Mouse (Mus musculus) erythroid progenitor cell, adult 5-6 weeks (primary cell): ENCODE results near the gene Anapc2. TPM values are rescaled to one million over a fixed set of nuclear protein-coding genes. Genes with fewer than 3 reads are reported as not detected.

ENCODE experiments used
- ATAC-seq: replicated peaks from 2 replicates; pipeline ENCODE4 v1.8.0; 2016; ENCODE audit warnings: moderate number of reproducible peaks, mild to moderate bottlenecking, moderate TSS enrichment, inconsistent platforms; ENCODE audit not compliant: poor library complexity, low FRiP score, severe bottlenecking
- total RNA-seq, 2 experiments: library from RNA; stranded (forward) in 1 of 2; stranded (reverse) in 1 of 2; fragments of 150-400 nt in 1 of 2; fragments of 186-747, 209-891 nt in 1 of 2; gene quantifications; 2 replicates each; pipeline versions ENCODE4 v1.2.3 to v1.2.4; 2015 to 2017; ENCODE audit warnings: low replicate concordance in 2 of 2

Gene Anapc2
- total RNA-seq, 2 experiments from 2014 or later = 29.7 to 55.8 TPM

DNA sequence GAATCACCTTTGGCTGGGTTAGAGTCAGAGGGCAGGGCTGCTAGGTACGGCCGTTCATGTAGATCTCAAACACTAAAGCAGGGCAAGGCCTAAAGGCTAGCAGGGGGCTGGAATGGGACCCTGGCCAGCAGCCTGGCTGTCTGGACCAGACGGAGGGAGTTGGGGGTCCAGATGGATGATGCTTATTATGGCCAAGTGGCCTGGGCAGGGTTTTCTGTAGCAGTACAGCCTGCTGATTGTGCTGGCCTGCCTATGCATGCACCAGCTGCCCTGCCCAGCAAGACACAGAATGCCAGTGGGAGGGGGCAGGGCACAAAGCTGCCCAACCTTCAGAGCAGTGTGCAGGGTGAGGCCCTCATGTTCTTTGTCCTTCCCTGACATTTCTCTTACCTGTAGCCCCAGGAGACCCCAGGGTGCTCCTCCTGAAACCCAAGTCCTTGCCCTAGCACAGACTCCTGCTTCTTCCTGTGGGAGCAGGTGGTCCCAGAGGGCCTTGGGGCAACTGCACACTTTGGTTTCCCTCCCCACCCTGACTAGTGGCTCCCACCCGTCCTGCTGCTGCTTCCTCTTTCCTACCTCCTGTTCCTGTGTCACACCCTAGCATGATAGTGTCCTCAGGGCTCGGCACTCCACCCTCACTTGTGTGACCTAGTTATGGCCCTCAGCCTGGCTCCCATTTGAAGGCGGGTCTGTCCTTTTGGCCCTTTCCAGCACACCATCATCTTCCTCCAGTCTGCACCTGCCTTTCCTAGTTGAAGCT, 6.2 kb upstream of the Anapc2 start:
- no peak for ATAC-seq

DNA sequence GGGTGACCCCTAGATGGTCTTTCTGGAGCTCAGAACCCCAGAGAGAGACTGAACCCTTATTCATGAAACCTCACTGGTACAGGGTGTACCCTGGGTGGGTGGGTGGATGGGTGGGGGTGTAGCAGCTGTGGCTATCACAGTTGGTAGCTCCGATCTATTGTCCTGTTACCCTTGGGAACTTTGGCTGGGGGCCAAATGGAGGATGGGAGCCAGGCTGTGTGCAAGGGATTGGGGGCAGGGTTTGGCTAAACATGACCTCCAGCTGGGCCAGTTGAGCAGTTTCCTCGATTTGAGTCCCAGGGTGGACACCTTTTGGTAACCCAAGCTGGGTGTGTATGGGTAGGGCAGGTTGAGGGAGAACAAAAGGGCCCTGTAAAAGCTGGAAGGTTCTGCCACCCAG, 5.6 kb upstream of the Anapc2 start:
- ATAC-seq = no peak

DNA sequence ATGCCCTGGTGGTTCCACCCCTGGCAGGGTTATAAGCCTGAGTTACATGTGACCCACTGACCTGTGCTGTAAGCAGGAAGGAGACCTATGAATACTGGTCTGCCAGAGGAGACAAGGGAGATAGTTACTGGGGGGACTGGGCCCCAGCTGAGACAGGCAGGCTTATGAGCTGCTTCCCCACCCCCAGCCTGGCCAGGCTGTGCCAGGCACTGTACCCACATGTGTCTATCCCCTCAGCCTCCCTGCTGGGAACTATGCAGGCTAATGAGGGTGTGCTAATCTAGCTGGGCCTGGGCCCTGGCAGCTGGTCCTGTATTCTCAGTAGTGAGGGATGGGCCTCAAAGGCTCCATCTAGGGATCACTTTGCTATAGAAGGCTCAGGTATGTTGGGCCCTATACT, 5.0 kb upstream of the Anapc2 start:
- ATAC-seq = no peak

DNA sequence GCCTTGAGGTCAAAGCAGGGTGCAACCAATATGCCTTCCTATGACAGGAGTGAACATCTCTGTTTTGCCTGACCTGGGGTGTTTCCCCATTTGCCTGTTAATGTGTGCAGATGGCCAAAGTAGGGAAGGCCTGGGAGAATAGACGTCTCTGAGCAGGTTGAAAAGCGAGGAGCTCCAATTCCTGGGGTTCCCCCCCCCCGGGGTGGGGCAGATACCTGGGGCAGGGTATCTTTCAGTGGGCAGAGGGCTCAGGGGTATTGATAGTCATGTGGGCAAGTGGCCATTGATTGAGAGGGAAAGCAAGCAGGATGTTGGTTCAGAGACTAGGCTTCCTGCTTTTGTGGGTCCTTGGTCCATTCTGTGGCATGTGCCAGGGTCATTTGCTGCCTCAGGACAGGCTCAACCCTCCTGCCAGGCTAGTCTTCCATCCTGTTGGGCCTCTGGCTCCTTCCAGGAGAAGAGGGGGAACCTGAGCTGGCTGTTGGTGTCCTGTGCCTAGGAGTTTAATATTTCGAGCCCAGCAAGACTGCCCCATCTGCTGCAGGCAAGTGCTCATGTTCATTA, 4.5 kb upstream of the Anapc2 start:
- no peak for ATAC-seq

DNA sequence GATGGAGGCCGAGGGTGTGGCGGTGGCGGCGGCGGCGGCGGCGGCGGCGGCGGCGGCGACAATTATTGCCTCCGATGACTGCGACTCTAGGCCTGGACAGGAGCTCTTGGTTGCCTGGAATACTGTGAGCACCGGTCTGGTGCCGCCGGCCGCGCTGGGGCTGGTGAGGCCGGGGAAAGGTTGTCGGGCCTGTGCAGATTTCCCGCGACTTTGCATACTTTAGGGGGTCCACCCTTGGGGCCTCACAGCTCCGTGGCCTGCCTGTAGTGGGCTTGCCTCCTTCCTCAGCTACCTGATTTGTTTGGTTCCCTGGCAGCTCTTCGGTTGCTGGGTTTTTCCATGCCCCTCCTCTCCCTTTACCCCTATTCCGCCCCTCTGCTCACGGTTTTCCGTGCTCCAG, 237 bp downstream of the Anapc2 start:
- peak; percentile 21 for ATAC-seq

DNA sequence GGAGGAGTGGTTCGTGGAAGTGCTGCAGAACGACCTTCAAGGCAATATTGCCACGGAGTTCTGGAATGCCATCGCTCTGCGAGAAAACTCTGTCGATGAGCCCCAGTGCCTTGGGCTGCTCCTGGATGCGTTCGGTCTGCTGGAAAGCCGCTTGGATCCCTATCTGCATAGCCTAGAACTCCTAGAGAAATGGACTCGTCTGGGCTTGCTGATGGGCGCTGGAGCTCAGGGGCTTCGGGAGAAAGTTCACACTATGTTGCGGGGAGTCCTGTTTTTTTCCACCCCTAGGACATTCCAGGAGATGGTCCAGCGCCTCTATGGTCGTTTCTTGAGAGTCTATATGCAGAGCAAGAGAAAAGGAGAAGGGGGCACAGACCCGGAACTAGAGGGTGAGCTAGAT, 732 bp downstream of the Anapc2 start:
- ATAC-seq = 0 out of 2 replicates have a peak, but pooled peaks have one; percentile 3

DNA sequence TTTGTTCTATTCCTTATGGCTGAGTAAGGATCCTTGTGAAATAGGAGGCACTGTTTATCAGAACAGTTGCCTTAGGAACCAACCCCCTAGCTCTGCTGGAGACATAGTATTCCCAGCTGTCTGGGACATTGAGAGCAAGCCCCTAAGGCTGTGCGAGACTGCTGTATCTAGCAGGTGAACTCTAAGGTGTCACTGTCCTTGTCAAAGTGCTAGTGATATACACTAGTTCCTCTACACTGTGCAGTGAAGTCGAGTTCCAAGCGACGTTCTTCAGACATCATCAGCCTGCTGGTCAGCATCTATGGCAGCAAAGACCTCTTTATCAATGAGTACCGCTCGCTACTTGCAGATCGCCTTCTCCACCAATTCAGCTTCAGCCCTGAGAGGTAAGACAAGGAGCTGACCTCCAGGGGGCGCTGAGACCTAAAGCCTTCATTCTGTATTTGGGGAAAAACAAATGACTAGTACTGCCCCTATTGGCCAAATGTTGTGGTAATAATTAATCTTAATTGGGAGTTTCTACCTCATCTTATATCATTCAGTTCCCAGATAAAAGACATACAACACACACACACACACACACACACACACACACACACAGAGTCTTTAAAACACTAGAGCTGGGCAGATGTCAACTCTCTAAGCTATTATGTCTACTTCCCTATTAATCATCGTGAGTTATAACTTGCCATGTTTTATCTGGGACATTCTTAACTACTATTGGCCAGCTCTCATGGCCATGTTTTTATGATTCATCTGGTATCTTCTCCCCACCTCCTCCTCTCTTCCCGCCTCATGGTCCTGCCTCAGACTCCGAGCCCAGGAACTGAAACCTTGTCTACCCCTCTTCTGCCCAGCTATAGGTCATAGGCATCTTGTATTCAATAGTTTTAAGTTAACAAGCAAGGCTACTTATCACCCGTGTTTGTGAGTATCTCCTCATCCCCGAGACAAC, 6.9 kb downstream of the Anapc2 start:
- peak; percentile 84 for ATAC-seq

DNA sequence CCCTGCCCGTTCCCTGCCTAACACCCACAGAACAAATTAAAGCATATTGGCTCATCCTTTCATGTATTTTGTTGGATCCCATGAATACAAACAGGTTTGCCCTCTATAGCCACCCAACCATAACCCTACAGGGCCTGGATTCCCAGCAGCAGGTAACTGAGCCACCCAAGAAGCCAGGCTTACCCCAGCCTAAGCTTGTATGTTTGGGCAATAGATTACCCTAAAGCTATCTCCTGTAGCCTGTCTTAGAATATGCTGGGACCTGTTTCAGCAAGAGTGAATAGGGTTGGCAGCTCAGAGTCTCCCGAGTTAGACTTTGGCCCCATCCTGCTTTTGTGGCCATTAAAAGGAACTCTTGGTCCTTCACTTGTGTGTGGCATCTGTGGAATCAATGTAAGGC, 13.3 kb downstream of the Anapc2 start:
- no peak for ATAC-seq

DNA sequence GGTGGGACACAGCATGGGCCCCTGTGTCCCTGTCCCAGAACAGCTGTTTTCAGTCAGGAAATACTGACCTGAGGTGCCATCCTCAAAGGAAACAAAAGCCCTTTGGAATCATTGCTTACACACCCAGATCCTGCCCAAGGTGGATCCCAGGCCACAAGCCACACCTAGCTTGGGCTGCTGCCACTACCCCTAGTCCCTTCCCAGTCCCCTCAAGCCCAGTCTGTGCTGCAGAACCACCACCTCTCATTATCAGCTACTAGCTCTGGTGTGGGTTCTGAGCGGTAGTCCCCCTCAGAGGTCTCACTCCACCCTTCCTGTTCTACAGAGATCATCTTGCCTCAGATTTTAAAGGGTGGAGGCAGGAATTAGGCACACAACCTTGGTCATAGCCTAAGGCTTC, 14.0 kb downstream of the Anapc2 start:
- no peak for ATAC-seq

DNA sequence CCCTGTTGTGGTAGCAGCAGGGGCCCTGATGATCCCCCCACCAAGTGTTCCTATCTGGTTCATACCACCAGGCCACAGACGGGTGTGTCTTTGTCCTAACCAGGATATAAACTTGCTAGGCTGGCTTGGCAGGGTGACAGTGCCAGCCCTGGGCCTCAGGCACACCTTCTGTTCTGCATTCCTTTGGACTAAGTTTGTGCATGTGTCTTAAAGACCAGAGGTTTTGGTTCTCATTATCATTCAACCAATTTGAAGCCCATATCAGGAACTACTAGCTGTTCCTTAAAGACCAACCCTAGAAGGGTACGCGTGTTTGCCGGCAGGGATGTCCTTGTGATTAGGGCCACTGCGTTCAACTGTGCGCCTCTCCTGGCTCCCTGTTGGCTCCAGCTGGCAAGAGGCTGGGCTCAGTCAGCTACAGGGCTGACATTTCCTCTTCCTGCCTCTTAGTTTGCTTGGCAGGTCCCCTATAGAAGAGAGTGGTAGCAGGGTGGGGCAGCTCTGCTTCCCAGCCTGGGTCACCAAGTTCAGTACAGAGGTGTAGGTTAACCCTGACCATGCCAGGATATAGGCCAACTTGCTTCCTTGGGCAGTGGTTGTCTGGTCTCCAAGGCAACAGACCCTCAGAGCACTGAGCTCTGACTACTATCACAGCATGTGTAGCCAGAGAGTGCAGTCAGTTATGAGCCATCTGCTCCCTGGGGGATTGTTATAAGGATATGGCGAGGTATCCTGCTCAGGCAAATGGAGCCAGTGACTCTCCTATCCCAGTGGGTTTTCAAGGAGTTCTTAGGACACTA, 14.8 kb downstream of the Anapc2 start:
- ATAC-seq = no peak

DNA sequence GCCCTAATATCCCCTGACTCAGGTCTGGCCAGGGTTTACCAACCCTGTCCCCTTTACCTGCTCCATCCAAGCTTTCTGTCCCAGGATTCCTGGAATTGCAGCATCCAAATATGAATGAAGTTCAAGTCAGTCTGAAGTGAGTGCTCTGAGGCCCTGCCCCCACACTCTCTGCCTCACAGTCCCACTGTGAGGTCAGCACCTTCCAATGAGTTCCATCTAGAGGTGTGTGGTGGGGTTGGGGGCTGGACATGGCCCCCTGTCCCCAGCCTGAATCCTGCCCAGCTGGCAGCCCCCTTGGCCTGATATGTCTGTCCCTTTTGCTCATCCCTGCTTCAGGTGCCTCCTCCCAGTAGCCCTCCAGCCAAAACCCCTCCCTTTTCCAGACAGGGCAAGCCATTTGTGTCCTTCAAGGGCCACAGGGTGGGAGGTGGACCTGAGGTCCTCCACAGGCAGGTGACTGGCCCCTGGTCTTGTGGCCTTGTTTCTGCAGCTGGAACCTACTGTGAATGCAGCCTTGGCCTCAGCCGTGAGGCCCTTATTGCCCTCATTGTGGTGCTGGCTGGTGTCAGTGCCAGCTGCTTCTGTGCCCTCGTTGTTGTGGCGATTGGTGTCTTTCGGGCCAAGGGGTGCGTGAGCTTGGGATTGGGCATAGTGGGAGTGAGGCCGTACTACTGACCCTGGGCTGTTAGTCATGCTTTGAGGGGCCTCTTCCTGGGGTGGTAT, 15.8 kb downstream of the Anapc2 start, which contains the start of gene Tmem210:
Tmem210 (plus strand) TSS at position 219 of the 723 bp plus-strand sequence.
- ATAC-seq = no peak

DNA sequence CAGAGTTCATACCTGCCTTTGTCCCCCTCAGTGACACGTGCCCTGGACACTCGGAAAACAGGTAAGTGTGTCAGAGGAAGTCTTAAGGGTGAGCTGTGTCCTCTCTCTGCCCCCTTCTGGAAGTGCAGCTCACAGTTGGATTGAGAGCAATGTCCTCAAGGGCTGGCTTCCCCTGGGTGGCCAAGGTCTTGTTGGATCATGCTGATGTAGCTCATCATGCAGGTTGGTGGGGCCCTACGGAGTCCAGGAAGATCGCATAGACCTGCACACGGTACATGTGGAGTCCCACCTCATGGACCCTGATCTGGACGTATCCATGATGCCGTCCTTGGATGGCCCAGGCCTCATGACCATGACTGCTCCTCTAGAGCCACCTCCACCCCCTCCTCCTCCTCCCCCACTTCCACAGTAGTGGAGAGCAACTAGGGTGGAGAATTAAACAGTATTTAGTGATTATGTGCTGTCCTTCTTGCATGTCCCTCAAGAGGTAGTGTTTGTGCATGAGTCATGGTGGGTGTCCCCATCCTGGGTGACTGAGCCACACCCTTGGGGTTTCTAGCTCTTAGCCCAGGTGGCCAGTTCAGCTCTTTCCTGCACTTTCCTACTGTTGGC, 16.6 kb downstream of the Anapc2 start:
- ATAC-seq = no peak

DNA sequence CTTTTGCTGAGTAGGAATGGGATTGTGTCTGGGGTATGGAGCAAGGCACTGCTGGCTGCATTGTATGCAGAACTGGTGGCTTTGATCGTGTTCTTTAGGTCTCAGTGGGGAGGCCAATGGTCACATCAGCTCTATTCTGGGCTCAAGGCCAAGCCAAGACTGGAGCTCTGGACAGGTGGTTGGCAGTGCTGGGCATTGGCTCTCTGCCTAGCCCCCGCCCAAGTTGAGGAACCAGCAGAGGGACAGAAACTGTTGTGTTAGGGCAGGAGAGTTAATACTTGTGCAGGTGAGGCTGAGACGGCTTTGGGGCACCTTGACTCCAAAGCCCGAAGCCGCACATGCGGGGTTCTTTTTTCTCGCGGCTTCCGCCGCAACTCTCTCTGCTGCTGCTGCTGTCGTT, 17.4 kb downstream of the Anapc2 start, which contains the start of gene Lrrc26:
Lrrc26 (plus strand) TSS at position 265 of the 400 bp plus-strand sequence.
- no peak for ATAC-seq

DNA sequence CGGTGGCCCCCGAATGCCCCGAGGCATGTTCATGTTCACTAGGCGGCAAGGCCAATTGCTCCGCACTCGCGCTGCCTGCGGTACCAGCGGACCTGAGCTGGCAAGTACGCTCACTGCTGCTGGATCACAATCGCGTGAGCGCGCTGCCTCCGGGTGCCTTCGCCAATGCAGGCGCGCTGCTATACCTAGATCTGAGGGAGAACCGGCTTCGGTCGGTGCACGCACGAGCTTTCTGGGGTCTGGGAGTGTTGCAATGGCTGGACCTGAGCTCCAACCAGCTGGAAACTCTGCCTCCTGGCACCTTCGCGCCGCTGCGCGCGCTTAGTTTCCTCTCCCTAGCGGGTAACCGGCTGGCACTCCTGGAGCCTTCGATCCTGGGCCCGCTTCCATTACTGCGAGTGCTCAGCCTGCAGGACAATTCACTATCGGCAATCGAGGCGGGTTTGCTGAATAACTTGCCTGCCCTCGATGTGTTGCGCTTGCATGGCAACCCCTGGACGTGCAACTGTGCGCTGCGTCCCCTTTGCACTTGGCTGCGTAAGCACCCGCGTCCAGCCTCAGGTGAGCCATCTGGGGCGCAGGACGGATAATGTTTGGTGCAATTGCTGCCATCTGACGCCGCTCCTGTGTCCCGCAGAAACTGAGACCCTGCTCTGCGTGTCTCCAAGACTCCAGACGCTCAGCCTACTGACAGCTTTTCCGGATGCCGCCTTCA, 18.0 kb downstream of the Anapc2 start:
- no peak for ATAC-seq

DNA sequence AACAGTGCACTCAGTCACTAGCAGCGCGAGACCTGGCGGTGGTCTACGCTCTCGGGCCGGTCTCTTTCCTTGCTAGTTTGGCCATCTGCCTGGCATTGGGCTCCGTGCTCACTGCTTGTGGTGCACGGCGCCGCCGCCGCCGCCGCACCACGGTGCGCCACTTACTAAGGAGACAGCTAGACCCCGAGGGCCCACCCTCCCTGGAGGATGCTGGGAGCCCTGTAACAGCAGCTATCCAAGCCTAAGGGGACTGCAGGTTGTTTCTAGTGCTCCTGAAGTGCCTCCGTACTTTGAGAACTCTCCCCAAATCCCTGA, 18.5 kb downstream of the Anapc2 start:
- ATAC-seq = no peak

DNA sequence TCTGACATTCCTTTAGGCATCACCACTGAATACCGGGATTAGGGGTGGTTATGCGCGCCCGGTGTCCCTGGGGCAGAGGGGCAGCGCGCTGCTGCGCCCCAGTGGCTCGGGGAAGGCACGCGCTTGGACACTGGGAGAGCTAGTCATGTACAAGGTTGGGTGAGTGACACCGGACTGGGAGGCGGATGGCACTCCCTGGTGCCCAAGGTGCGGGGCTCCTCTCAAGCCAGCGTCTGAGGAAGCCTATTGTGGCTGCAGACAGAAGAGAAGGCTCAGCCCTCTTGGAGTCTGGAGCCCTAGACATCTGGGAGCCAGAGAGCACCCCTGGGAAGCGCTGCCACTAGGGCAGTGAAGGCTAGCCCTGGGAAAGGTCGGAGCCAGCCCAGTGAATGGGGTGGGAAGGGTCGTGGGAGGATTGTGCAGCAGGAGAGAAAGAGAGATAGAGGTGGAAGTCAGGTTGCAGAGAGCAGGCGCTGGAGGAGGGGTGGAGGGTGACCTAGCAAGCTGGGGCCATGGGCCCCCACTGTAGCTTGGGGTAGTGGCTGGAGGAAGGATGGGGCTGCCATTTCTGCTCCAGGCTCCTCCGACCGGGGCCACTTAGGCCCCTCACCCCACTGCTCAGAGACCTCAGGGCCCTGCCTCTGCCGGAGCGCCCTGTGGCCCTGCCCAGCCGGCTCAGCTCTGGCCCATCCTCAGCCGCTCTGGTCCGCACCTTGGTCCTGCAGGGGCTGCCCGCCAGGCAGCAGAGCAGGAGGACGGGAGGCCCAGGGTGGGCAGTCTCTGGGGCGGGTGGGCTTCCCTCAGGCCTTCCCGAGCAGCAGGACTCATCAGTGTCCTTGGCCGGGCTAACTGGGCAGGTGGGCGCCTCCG, 19.1 kb downstream of the Anapc2 start:
- ATAC-seq = no peak

DNA sequence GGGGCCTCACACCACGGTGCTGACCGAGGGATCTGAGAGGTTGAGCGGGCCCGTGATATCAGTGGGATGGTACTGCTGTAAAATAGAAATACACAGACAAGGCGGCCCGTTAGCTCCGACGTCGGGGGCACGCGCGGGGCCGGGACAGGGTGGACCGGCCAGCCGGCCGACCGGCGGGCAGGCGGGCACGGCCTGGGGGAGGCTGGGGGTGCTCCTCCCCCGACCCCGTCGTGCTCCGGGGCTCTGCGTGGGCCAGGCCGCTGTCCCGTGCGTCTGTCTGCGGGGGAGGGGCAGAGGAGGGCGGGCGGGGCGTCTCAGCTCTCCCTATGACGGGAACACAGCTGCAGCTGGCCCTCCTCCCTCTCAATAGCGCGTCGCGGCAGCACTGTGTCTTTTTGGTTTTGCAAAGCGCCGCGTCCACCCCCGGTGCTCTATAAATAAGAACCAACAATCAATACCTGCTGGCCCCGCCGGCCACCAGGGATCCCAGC, 19.8 kb downstream of the Anapc2 start:
- ATAC-seq = no peak
